Mouse (Mus musculus): Measurements from ENCODE around the gene Lclat1.
A peak's percentile ranks its signal among the peaks of the same experiment; 100 is the strongest.

The Lclat1 gene

GRCm38 (mm10) chr17:73091368-73091767, 16.4 kb upstream of the Lclat1 start:
- DNase-seq (ENCODE audit: low spot score), result no peak

- no peak for DNase-seq (ENCODE audit: low spot score)
Measured at GRCm38 (mm10) chr17:73092103-73093097, 15.4 kb upstream of the Lclat1 start.

GRCm38 (mm10) chr17:73095070-73095469, 12.7 kb upstream of the Lclat1 start:
- DNase-seq (ENCODE audit: low spot score), result no peak

GRCm38 (mm10) chr17:73095585-73095984, 12.2 kb upstream of the Lclat1 start:
- no peak for DNase-seq (ENCODE audit: low spot score)

GRCm38 (mm10) chr17:73096484-73096883, 11.3 kb upstream of the Lclat1 start:
- peak; percentile 63 for DNase-seq (ENCODE audit: low spot score)

- DNase-seq (ENCODE audit: low spot score), result no peak
Measured at GRCm38 (mm10) chr17:73098636-73099035, 9.1 kb upstream of the Lclat1 start.

- DNase-seq (ENCODE audit: low spot score), result no peak
Measured at GRCm38 (mm10) chr17:73100396-73100795, 7.4 kb upstream of the Lclat1 start.

GRCm38 (mm10) chr17:73102538-73102937, 5.2 kb upstream of the Lclat1 start:
- DNase-seq (ENCODE audit: low spot score), result no peak

GRCm38 (mm10) chr17:73108170-73108887, 544 bp downstream of the Lclat1 start:
- no peak for DNase-seq (ENCODE audit: low spot score)

GRCm38 (mm10) chr17:73108888-73109259, 1.1 kb downstream of the Lclat1 start:
- no peak for DNase-seq (ENCODE audit: low spot score)

GRCm38 (mm10) chr17:73112128-73112527, 4.3 kb downstream of the Lclat1 start:
- no peak for DNase-seq (ENCODE audit: low spot score)

GRCm38 (mm10) chr17:73112601-73113000, 4.8 kb downstream of the Lclat1 start:
- DNase-seq (ENCODE audit: low spot score), result no peak

GRCm38 (mm10) chr17:73113230-73113629, 5.4 kb downstream of the Lclat1 start:
- DNase-seq (ENCODE audit: low spot score), result no peak

GRCm38 (mm10) chr17:73118134-73118533, 10.3 kb downstream of the Lclat1 start:
- no peak for DNase-seq (ENCODE audit: low spot score)

- DNase-seq (ENCODE audit: low spot score), result no peak
Measured at GRCm38 (mm10) chr17:73118702-73119101, 10.9 kb downstream of the Lclat1 start.

GRCm38 (mm10) chr17:73119150-73119549, 11.4 kb downstream of the Lclat1 start:
- no peak for DNase-seq (ENCODE audit: low spot score)

GRCm38 (mm10) chr17:73120545-73120944, 12.8 kb downstream of the Lclat1 start:
- DNase-seq (ENCODE audit: low spot score), result no peak

GRCm38 (mm10) chr17:73121726-73122125, 13.9 kb downstream of the Lclat1 start:
- DNase-seq (ENCODE audit: low spot score), result no peak

GRCm38 (mm10) chr17:73126349-73126748, 18.6 kb downstream of the Lclat1 start:
- DNase-seq (ENCODE audit: low spot score), result no peak

GRCm38 (mm10) chr17:73126903-73127302, 19.1 kb downstream of the Lclat1 start:
- DNase-seq (ENCODE audit: low spot score), result no peak

GRCm38 (mm10) chr17:73136562-73137484, 29.0 kb downstream of the Lclat1 start:
- no peak for DNase-seq (ENCODE audit: low spot score)

- no peak for DNase-seq (ENCODE audit: low spot score)
Measured at GRCm38 (mm10) chr17:73138217-73138616, 30.4 kb downstream of the Lclat1 start.
